Mouse (Mus musculus) B cell, adult 67 days (primary cell): Measurements from ENCODE around the gene Adamtsl1. TPM values are rescaled to one million over a fixed set of nuclear protein-coding genes. Genes with fewer than 3 reads are reported as not detected.

ENCODE experiments used
- total RNA-seq, 2 experiments: library from RNA; stranded (reverse); gene quantifications; 4 replicates each; pipeline ENCODE4 v1.2.4; 2023

The Adamtsl1 gene
- not detected for total RNA-seq

GRCm38 (mm10) chr4:85513792-85514191 is at the start of gene Adamtsl1:
Gene Adamtsl1 (plus strand): TSS chr4:85514172.

